In the genomic region with DNA sequence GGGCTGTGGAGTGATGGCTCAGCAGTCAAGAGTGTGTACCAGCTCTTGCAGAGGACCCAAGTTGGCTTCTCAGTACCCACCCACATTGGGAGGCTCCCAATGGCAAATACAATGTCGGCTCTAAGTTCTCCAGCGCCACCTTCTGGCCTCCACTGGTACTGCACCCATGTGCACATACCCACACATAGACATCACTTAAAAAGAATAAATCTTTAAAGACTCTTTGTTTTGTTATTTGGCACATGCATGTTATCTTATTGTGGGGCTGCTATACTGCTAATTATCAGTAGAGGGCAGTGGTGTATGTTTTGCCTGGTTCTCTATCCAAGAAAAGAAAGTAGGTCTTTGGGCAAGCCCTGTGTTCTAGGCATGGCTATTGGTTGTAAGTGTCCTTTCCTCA, we compare ENCODE assay signal across 8 mouse cellular contexts.
DNase-seq lines count a peak whose midpoint lies in the region; ATAC-seq and TF ChIP-seq lines count a peak whose summit lies in the region.
"Had no signal": no experiment of that assay in that cellular context is flagged by ENCODE, and none has a peak within 500 bp of the region (broad histone marks: within the 10 kb centered on the region; RNA-seq: fewer than 3 reads in every experiment).

No protein-coding gene starts in this region.

- 32% methylated on average over 2 of the region's 2 CpGs for WGBS in intestine, embryonic 14.5 days
- WGBS in stomach, embryonic 14.5 days, result 34% methylated on average over 2 of the region's 2 CpGs

- DNase-seq in left cerebral cortex, adult 2 months (ENCODE audit: extremely low spot score in 1 of 2, low spot score in 2 of 2), result no peak
- no peak for DNase-seq in left cerebral cortex, adult 11 months (ENCODE audit: low spot score)
- DNase-seq in MEL (ENCODE audit: low read depth, low spot score), result peak; percentile 3
- no peak for DNase-seq in intestine, embryonic 14.5 days (ENCODE audit: low spot score)
- no peak for DNase-seq in cerebellum, adult 11 months
- no peak for DNase-seq in right cerebral cortex, postnatal 14 days
- DNase-seq: adrenal gland, adult 2 months had no signal

- H3K4me1 ChIP-seq in MEL (ENCODE audit: control insufficient read depth in 1 of 2, insufficient read depth in 2 of 2, low read length in 2 of 2), result no peaks in the 10 kb centered on the region
- H3K4me1 ChIP-seq in intestine, embryonic 14.5 days (replicated peaks; ENCODE audit: control insufficient read depth, insufficient read depth, low read length), result peaks cover 15% of the 10 kb centered on the region
- H3K4me1 ChIP-seq in stomach, embryonic 14.5 days (ENCODE audit: control insufficient read depth, insufficient read depth, low read length), result peaks cover 4% of the 10 kb centered on the region; the same call in 1 of the 2 replicates

- TF ChIP-seq EP300 in MEL (IDR thresholded peaks at IDR 0.05; ENCODE audit: low read depth in 1 of 2, low read length in 2 of 2), result no peak

- no peak for TF ChIP-seq POLR2A in MEL (IDR thresholded peaks at IDR 0.05; ENCODE audit: control insufficient read depth in 1 of 2, insufficient read depth in 1 of 2, low read depth in 1 of 2, low read length in 2 of 2, poor library complexity in 1 of 2)

- H3K9me3 ChIP-seq in MEL (replicated peaks; ENCODE audit: insufficient read depth, low read length), result no peaks in the 10 kb centered on the region
- H3K9me3 ChIP-seq in intestine, embryonic 14.5 days (ENCODE audit: control insufficient read depth, low read length), result no peaks in the 10 kb centered on the region
- H3K9me3 ChIP-seq in stomach, embryonic 14.5 days (ENCODE audit: control insufficient read depth, low read depth, low read length), result no peaks in the 10 kb centered on the region

- no peak overlapping the region for H3K4me3 ChIP-seq in left cerebral cortex, adult 2 months
- no peak overlapping the region for H3K4me3 ChIP-seq in MEL (ENCODE audit: control insufficient read depth in 1 of 2, insufficient read depth in 1 of 2, low read depth in 2 of 2, low read length in 2 of 2)
- H3K4me3 ChIP-seq in intestine, embryonic 14.5 days (ENCODE audit: low read depth, low read length), result no peak overlapping the region
- H3K4me3 ChIP-seq in stomach, embryonic 14.5 days (ENCODE audit: low read depth, low read length), result no peak overlapping the region

- H3K79me2 ChIP-seq in MEL (ENCODE audit: control insufficient read depth, insufficient read depth, low read length, poor library complexity), result no peaks in the 10 kb centered on the region

- H3K27me3 ChIP-seq in MEL (ENCODE audit: control insufficient read depth in 1 of 2, insufficient read depth in 2 of 2, low read length in 2 of 2), result no peaks in the 10 kb centered on the region
- no peaks in the 10 kb centered on the region for H3K27me3 ChIP-seq in intestine, embryonic 14.5 days (replicated peaks; ENCODE audit: control insufficient read depth, insufficient read depth, low read length)
- H3K27me3 ChIP-seq in stomach, embryonic 14.5 days (ENCODE audit: control insufficient read depth, insufficient read depth, low read length), result no peaks in the 10 kb centered on the region

- no peak overlapping the region for H3K9ac ChIP-seq in MEL (ENCODE audit: control insufficient read depth, low read depth, low read length, poor library complexity, severe bottlenecking)
- H3K9ac ChIP-seq in intestine, embryonic 14.5 days (ENCODE audit: low read length), result no peak overlapping the region
- H3K9ac ChIP-seq in stomach, embryonic 14.5 days (replicated peaks; ENCODE audit: low read depth, low read length), result no peak overlapping the region

- no peak overlapping the region for H3K4me2 ChIP-seq in intestine, embryonic 14.5 days (ENCODE audit: low read length)
- no peak overlapping the region for H3K4me2 ChIP-seq in stomach, embryonic 14.5 days (replicated peaks; ENCODE audit: low read depth, low read length)

- ATAC-seq in intestine, embryonic 14.5 days (replicated peaks; ENCODE audit: low FRiP score, low TSS enrichment, low read depth), result peak; percentile 59
- no peak; the same call in 1 of the 2 replicates for ATAC-seq in stomach, embryonic 14.5 days (ENCODE audit: insufficient number of reproducible peaks, insufficient read depth, low FRiP score, low read depth)

- no peak; the same call in none of the 2 replicates for TF ChIP-seq RAD21 in MEL (IDR thresholded peaks at IDR 0.05; ENCODE audit: low read depth, low read length)

- TF ChIP-seq CTCF in left cerebral cortex, adult 2 months (IDR thresholded peaks at IDR 0.05), result peak; percentile 58
- TF ChIP-seq CTCF in MEL (IDR thresholded peaks at IDR 0.05 in 2 of 3, conservative IDR thresholded peaks at IDR 0.05 in 1 of 3; ENCODE audit: control insufficient read depth in 1 of 3, insufficient read depth in 1 of 3, low read depth in 2 of 3, low read length in 3 of 3, poor library complexity in 1 of 3, severe bottlenecking in 1 of 3), result peak; percentile 31 to 41 (median 35)

- intact Hi-C loops in left cerebral cortex, adult 2 months (cut with DNase I), result no loop called here

- no peaks in the 10 kb centered on the region for H3K36me3 ChIP-seq in MEL (ENCODE audit: control insufficient read depth in 1 of 2, insufficient read depth in 2 of 2, low read length in 2 of 2)
- H3K36me3 ChIP-seq in intestine, embryonic 14.5 days (ENCODE audit: control insufficient read depth, insufficient read depth, low read length), result no peaks in the 10 kb centered on the region
- no peaks in the 10 kb centered on the region for H3K36me3 ChIP-seq in stomach, embryonic 14.5 days (ENCODE audit: control insufficient read depth, insufficient read depth, low read length)

- H3K27ac ChIP-seq in left cerebral cortex, adult 2 months, result no peak overlapping the region
- no peak overlapping the region for H3K27ac ChIP-seq in MEL (ENCODE audit: control insufficient read depth, low read depth, low read length)
- H3K27ac ChIP-seq in intestine, embryonic 14.5 days (ENCODE audit: low read depth), result peak overlapping the region; percentile 84; the same call in 1 of the 2 replicates
- H3K27ac ChIP-seq in stomach, embryonic 14.5 days (ENCODE audit: low read length), result peak overlapping the region; percentile 63; the same call in 1 of the 2 replicates

TF ChIP-seq in MEL, 35 proteins besides CTCF, POLR2A, EP300 and RAD21:
- TF ChIP-seq BHLHE40 (IDR thresholded peaks at IDR 0.05; ENCODE audit: borderline replicate concordance, low read depth, low read length), result no peak
- no peak for TF ChIP-seq MYC (IDR thresholded peaks at IDR 0.05; ENCODE audit: low read depth, low read length)
- no peak for TF ChIP-seq POLR2AphosphoS5 (IDR thresholded peaks at IDR 0.05; ENCODE audit: borderline replicate concordance, low read depth, low read length)
- TF ChIP-seq ELF1 (IDR thresholded peaks at IDR 0.05; ENCODE audit: low read depth, low read length), result no peak
- no peak for TF ChIP-seq TCF12 (IDR thresholded peaks at IDR 0.05; ENCODE audit: low read depth, low read length)
- no peak for TF ChIP-seq GABPA (IDR thresholded peaks at IDR 0.05; ENCODE audit: low read depth, low read length)
- TF ChIP-seq USF2 (IDR thresholded peaks at IDR 0.05; ENCODE audit: borderline replicate concordance in 1 of 2, insufficient read depth in 1 of 2, low read depth in 1 of 2, low read length in 2 of 2), result no peak
- no peak for TF ChIP-seq ZKSCAN1 (IDR thresholded peaks at IDR 0.05; ENCODE audit: low read depth, low read length)
- TF ChIP-seq MAZ (IDR thresholded peaks at IDR 0.05; ENCODE audit: low read depth, low read length), result no peak
- TF ChIP-seq SIN3A (IDR thresholded peaks at IDR 0.05; ENCODE audit: low read length), result no peak
- no peak for TF ChIP-seq CHD1 (IDR thresholded peaks at IDR 0.05; ENCODE audit: low read depth, low read length)
- TF ChIP-seq ETS1 (IDR thresholded peaks at IDR 0.05; ENCODE audit: low read depth, low read length), result no peak
- no peak for TF ChIP-seq ZC3H11A (IDR thresholded peaks at IDR 0.05; ENCODE audit: low read depth, low read length)
- TF ChIP-seq CHD2 (IDR thresholded peaks at IDR 0.05; ENCODE audit: low read length), result no peak
- TF ChIP-seq KAT2A (conservative IDR thresholded peaks at IDR 0.05; ENCODE audit: low read depth, low read length), result no peak
- TF ChIP-seq NELFE (IDR thresholded peaks at IDR 0.05; ENCODE audit: low read depth, low read length), result no peak
- TF ChIP-seq POLR2AphosphoS2 (IDR thresholded peaks at IDR 0.05; ENCODE audit: low read length), result no peak
TF ChIP-seq in MEL: peak in this region for 0.

Comparison
In these comparisons a context has a peak if more than half of its experiments do, and no peak if none do; other contexts are left out.
1. H3K27ac ChIP-seq: peak in intestine, embryonic 14.5 days (single experiment) and stomach, embryonic 14.5 days (single experiment); none in left cerebral cortex, adult 2 months (single experiment) and MEL (single experiment).